Mouse (Mus musculus): ENCODE results near the gene Homer1. TPM values are rescaled to one million over a fixed set of nuclear protein-coding genes. Genes with fewer than 3 reads are reported as not detected.

The Homer1 gene
- total RNA-seq (2023) = 19.5 to 23.2 TPM (median 20.8 TPM) in 4 replicates

GRCm38 (mm10) chr13:93299316-93299715 is at the start of gene Homer1:
Gene Homer1 (plus strand): TSS chr13:93299635.

Other genes starting within 250 kb of the Homer1 start
- gene Cmya5, start 154.9 kb upstream of the Homer1 start, total RNA-seq (2023) = 0.50 to 0.61 TPM (median 0.54 TPM) in 4 replicates
- 110 to 133 TPM (median 117 TPM) in 4 replicates for gene Tent2, start 107.2 kb upstream of the Homer1 start, total RNA-seq (2023)
- gene Jmy, start 200.2 kb downstream of the Homer1 start, total RNA-seq (2023) = 66.0 to 78.3 TPM (median 68.8 TPM) in 4 replicates